Mouse (Mus musculus) heart, adult 9 months (tissue): ENCODE results near the gene Robo4.

Experiments
- DNase-seq, 2 experiments: peaks; one replicate each; pipeline ENCODE4 v3.0.0; 2022; ENCODE audit warnings: low spot score in 2 of 2

Robo4 gene

GRCm38 (mm10) chr9:37454011-37454492, 52.4 kb downstream of the Robo4 start:
- no peak for DNase-seq

GRCm38 (mm10) chr9:37454991-37455390, 53.3 kb downstream of the Robo4 start:
- no peak for DNase-seq

GRCm38 (mm10) chr9:37455868-37456267, 54.2 kb downstream of the Robo4 start:
- no peak for DNase-seq

GRCm38 (mm10) chr9:37456481-37456910, 54.8 kb downstream of the Robo4 start:
- DNase-seq, result no peak

- no peak for DNase-seq
These were observed 55.5 kb downstream of the Robo4 start for GRCm38 (mm10) chr9:37457151-37457550.

GRCm38 (mm10) chr9:37459665-37460042, 58.0 kb downstream of the Robo4 start:
- no peak for DNase-seq

GRCm38 (mm10) chr9:37460043-37460960, 58.6 kb downstream of the Robo4 start:
- DNase-seq, result no peak

- no peak for DNase-seq
These were observed 59.3 kb downstream of the Robo4 start for GRCm38 (mm10) chr9:37460961-37461340.

- no peak for DNase-seq
These were observed 59.9 kb downstream of the Robo4 start for GRCm38 (mm10) chr9:37461571-37461970.

- DNase-seq, result peak; percentile 13 to 42
These were observed 61.1 kb downstream of the Robo4 start for GRCm38 (mm10) chr9:37462764-37463163.
